Comparison of ENCODE assay signal across 23 mouse cellular contexts in genomic region chr7:130324716-130325401, GRCm38 (mm10).
A peak's percentile ranks its signal among the peaks of the same experiment; 100 is the strongest.
DNase-seq lines count a peak whose midpoint lies in the region; ATAC-seq lines count a peak whose summit lies in the region.
"Had no signal": no experiment of that assay in that cellular context is flagged by ENCODE, and none has a peak within 500 bp of the region (broad histone marks: within the 10 kb centered on the region; RNA-seq: fewer than 3 reads in every experiment).

No protein-coding gene starts in this region.

- H3K27ac ChIP-seq in stomach, embryonic 15.5 days: 0 out of 2 replicates have a peak overlapping the region, but pooled peaks have one; percentile 0
- no peak overlapping the region for H3K27ac ChIP-seq in liver, embryonic 11.5 days (ENCODE audit: low read depth, low read length)
- H3K27ac ChIP-seq: forebrain, embryonic 15.5 days; heart, embryonic 15.5 days; hindbrain, embryonic 12.5 days; intestine, embryonic 15.5 days; liver, embryonic 15.5 days; midbrain, embryonic 12.5 days had no signal

- H3K27me3 ChIP-seq in stomach, embryonic 15.5 days (replicated peaks): 0 out of 2 replicates have a peak, but pooled peaks cover 4% of the 10 kb centered on the region
- 0 out of 2 replicates have a peak, but pooled peaks cover 4% of the 10 kb centered on the region for H3K27me3 ChIP-seq in liver, embryonic 11.5 days (replicated peaks; ENCODE audit: control insufficient read depth, insufficient read depth, low read length)
- H3K27me3 ChIP-seq: forebrain, embryonic 15.5 days; intestine, embryonic 15.5 days; liver, embryonic 15.5 days had no signal

- WGBS in stomach, embryonic 15.5 days: 50% methylated on average over 14 of the region's 14 CpGs
- WGBS in liver, embryonic 11.5 days: 64% methylated on average over 14 of the region's 14 CpGs

- no peak overlapping the region for H3K9ac ChIP-seq in stomach, embryonic 15.5 days
- H3K9ac ChIP-seq in liver, embryonic 11.5 days (ENCODE audit: low read depth, low read length): no peak overlapping the region
- H3K9ac ChIP-seq: forebrain, embryonic 15.5 days; heart, embryonic 15.5 days; hindbrain, embryonic 12.5 days; intestine, embryonic 15.5 days; liver, embryonic 15.5 days; midbrain, embryonic 12.5 days had no signal

- H3K4me1 ChIP-seq in stomach, embryonic 15.5 days: peaks cover 24% of the 10 kb centered on the region
- no peaks in the 10 kb centered on the region for H3K4me1 ChIP-seq in liver, embryonic 11.5 days (replicated peaks; ENCODE audit: control insufficient read depth, insufficient read depth, low read length)
- H3K4me1 ChIP-seq: liver, embryonic 15.5 days had no signal

- H3K36me3 ChIP-seq in stomach, embryonic 15.5 days: no peaks in the 10 kb centered on the region
- no peaks in the 10 kb centered on the region for H3K36me3 ChIP-seq in liver, embryonic 11.5 days (ENCODE audit: control insufficient read depth, insufficient read depth, low read length)
- H3K36me3 ChIP-seq: forebrain, embryonic 15.5 days; heart, embryonic 15.5 days; hindbrain, embryonic 12.5 days; intestine, embryonic 15.5 days; liver, embryonic 15.5 days; midbrain, embryonic 12.5 days had no signal

- ATAC-seq in stomach, embryonic 15.5 days (ENCODE audit: insufficient read depth, low FRiP score, low read depth): no peak
- no peak for ATAC-seq in liver, embryonic 11.5 days (replicated peaks; ENCODE audit: low FRiP score)
- ATAC-seq: forebrain, embryonic 15.5 days had no signal

- no peak overlapping the region for H3K4me3 ChIP-seq in stomach, embryonic 15.5 days (replicated peaks)
- no peak overlapping the region for H3K4me3 ChIP-seq in liver, embryonic 11.5 days (ENCODE audit: low read depth, low read length)
- H3K4me3 ChIP-seq: forebrain, embryonic 15.5 days; heart, embryonic 15.5 days; hindbrain, embryonic 12.5 days; intestine, embryonic 15.5 days; liver, embryonic 15.5 days; midbrain, embryonic 12.5 days; myocyte had no signal

- no peaks in the 10 kb centered on the region for H3K9me3 ChIP-seq in stomach, embryonic 15.5 days
- H3K9me3 ChIP-seq in liver, embryonic 11.5 days (ENCODE audit: control insufficient read depth, low read length): no peaks in the 10 kb centered on the region
- H3K9me3 ChIP-seq: forebrain, embryonic 15.5 days; heart, embryonic 15.5 days; hindbrain, embryonic 12.5 days; intestine, embryonic 15.5 days; liver, embryonic 15.5 days; midbrain, embryonic 12.5 days had no signal

- H3K4me2 ChIP-seq in stomach, embryonic 15.5 days: no peak overlapping the region
- H3K4me2 ChIP-seq in liver, embryonic 11.5 days: no peak overlapping the region
- H3K4me2 ChIP-seq: forebrain, embryonic 15.5 days; heart, embryonic 15.5 days; hindbrain, embryonic 12.5 days; intestine, embryonic 15.5 days; liver, embryonic 15.5 days; midbrain, embryonic 12.5 days had no signal

- DNase-seq in embryo, embryonic 10.5 days (ENCODE audit: low spot score): peak; percentile 39
- no peak for DNase-seq in embryo, embryonic 10 days (ENCODE audit: low spot score)
- DNase-seq in adipocyte (ENCODE audit: low spot score): peak; percentile 78
- DNase-seq in forelimb bud, embryonic 11.5 days (ENCODE audit: low read depth, low spot score): peak; percentile 25
- no peak for DNase-seq in cerebellum, adult 11-12 months
- DNase-seq in left cerebral cortex, adult 18-20 months (ENCODE audit: low spot score in 2 of 2): no peak
- DNase-seq in liver, embryonic 11.5 days (ENCODE audit: low spot score): no peak
- DNase-seq: adrenal gland, adult 8-10 months; cerebellum, adult 9-10 months; heart, adult 18-20 months; kidney, postnatal 25 days; layer of hippocampus, adult 9-11 months; lung, postnatal 4 days; right cerebral cortex, adult 18-20 months; thymus, adult 18-20 months had no signal

Comparison
In these comparisons a context has a peak if more than half of its experiments do, and no peak if none do; other contexts are left out.
1. DNase-seq: peak in embryo, embryonic 10.5 days (single experiment), adipocyte (single experiment) and forelimb bud, embryonic 11.5 days (single experiment); none in embryo, embryonic 10 days (single experiment), cerebellum, adult 11-12 months (single experiment), left cerebral cortex, adult 18-20 months (0 of 2) and liver, embryonic 11.5 days (single experiment).